Mouse (Mus musculus): ENCODE data around the gene Tpst1. TPM values are rescaled to one million over a fixed set of nuclear protein-coding genes. Genes with fewer than 3 reads are reported as not detected.
A peak's percentile ranks its signal among the peaks of the same experiment; 100 is the strongest.

The Tpst1 gene
- polyA plus RNA-seq, 1 experiment: 22.3 TPM

- no peak for TF ChIP-seq MAX (IDR thresholded peaks at IDR 0.05)
- TF ChIP-seq USF1 (IDR thresholded peaks at IDR 0.05; ENCODE audit: low read depth): peak; percentile 44
- peak; percentile 38 for TF ChIP-seq MYOD1 (IDR thresholded peaks at IDR 0.05; ENCODE audit: control insufficient read depth, insufficient read length, low read depth)
- no peak for TF ChIP-seq MYOG (IDR thresholded peaks at IDR 0.05; ENCODE audit: control insufficient read depth, extremely low read depth, insufficient read length)
- no peak for TF ChIP-seq FOSL1 (IDR thresholded peaks at IDR 0.05; ENCODE audit: insufficient read depth, low read length, poor library complexity, severe bottlenecking)
- TF ChIP-seq CEBPB (IDR thresholded peaks at IDR 0.05; ENCODE audit: low read depth): no peak
- no peak for TF ChIP-seq CTCF (IDR thresholded peaks at IDR 0.05; ENCODE audit: control insufficient read depth, insufficient read depth, insufficient read length)
- peaks cover 6% of the 10 kb centered on the region for H3K36me3 ChIP-seq (ENCODE audit: control insufficient read depth, insufficient read depth)
- no peaks in the 10 kb centered on the region for H3K27me3 ChIP-seq (ENCODE audit: control insufficient read depth, insufficient read depth, insufficient read length)
- no peak overlapping the region for H3ac ChIP-seq (ENCODE audit: control insufficient read depth, insufficient read length, low read depth)
- H3K79me2 ChIP-seq (ENCODE audit: control insufficient read depth, insufficient read depth): peaks cover 14% of the 10 kb centered on the region
- H3K4me3 ChIP-seq (ENCODE audit: insufficient read depth, poor library complexity, severe bottlenecking): no peak overlapping the region
- H3K79me3 ChIP-seq (ENCODE audit: low read depth): no peaks in the 10 kb centered on the region
Measured at GRCm38 (mm10) chr5:130116857-130117256, 43.7 kb downstream of the Tpst1 start.

GRCm38 (mm10) chr5:130117932-130118331 is 44.8 kb downstream of the Tpst1 start:
- H3K79me3 ChIP-seq (ENCODE audit: low read depth): no peaks in the 10 kb centered on the region
- peaks cover 14% of the 10 kb centered on the region for H3K79me2 ChIP-seq (ENCODE audit: control insufficient read depth, insufficient read depth)
- peaks cover 6% of the 10 kb centered on the region for H3K36me3 ChIP-seq (ENCODE audit: control insufficient read depth, insufficient read depth)
- H3K27me3 ChIP-seq (ENCODE audit: control insufficient read depth, insufficient read depth, insufficient read length): no peaks in the 10 kb centered on the region
- no peak overlapping the region for H3ac ChIP-seq (ENCODE audit: control insufficient read depth, insufficient read length, low read depth)
- no peak overlapping the region for H3K4me3 ChIP-seq (ENCODE audit: insufficient read depth, poor library complexity, severe bottlenecking)
- TF ChIP-seq CTCF (IDR thresholded peaks at IDR 0.05; ENCODE audit: control insufficient read depth, insufficient read depth, insufficient read length) (no peak), MAX (IDR thresholded peaks at IDR 0.05) (no peak), FOSL1 (IDR thresholded peaks at IDR 0.05; ENCODE audit: insufficient read depth, low read length, poor library complexity, severe bottlenecking) (no peak)

- H3K79me3 ChIP-seq (ENCODE audit: low read depth): no peaks in the 10 kb centered on the region
- H3K79me2 ChIP-seq (ENCODE audit: control insufficient read depth, insufficient read depth): peaks cover 14% of the 10 kb centered on the region
- no peak overlapping the region for H3K4me3 ChIP-seq (ENCODE audit: insufficient read depth, poor library complexity, severe bottlenecking)
- TF ChIP-seq FOSL1 (IDR thresholded peaks at IDR 0.05; ENCODE audit: insufficient read depth, low read length, poor library complexity, severe bottlenecking): no peak
- no peak for TF ChIP-seq MYOG (IDR thresholded peaks at IDR 0.05; ENCODE audit: control insufficient read depth, extremely low read depth, insufficient read length)
- no peak for TF ChIP-seq MYOD1 (IDR thresholded peaks at IDR 0.05; ENCODE audit: control insufficient read depth, insufficient read length, low read depth)
- TF ChIP-seq USF1 (IDR thresholded peaks at IDR 0.05; ENCODE audit: low read depth): no peak
- no peak for TF ChIP-seq CEBPB (IDR thresholded peaks at IDR 0.05; ENCODE audit: low read depth)
- no peak for TF ChIP-seq MAX (IDR thresholded peaks at IDR 0.05)
- no peak for TF ChIP-seq CTCF (IDR thresholded peaks at IDR 0.05; ENCODE audit: control insufficient read depth, insufficient read depth, insufficient read length)
- H3ac ChIP-seq (ENCODE audit: control insufficient read depth, insufficient read length, low read depth): no peak overlapping the region
- peaks cover 6% of the 10 kb centered on the region for H3K36me3 ChIP-seq (ENCODE audit: control insufficient read depth, insufficient read depth)
- no peaks in the 10 kb centered on the region for H3K27me3 ChIP-seq (ENCODE audit: control insufficient read depth, insufficient read depth, insufficient read length)
Measured at GRCm38 (mm10) chr5:130119236-130119635, 46.1 kb downstream of the Tpst1 start.

- H3K4me3 ChIP-seq (ENCODE audit: insufficient read depth, poor library complexity, severe bottlenecking): no peak overlapping the region
- no peaks in the 10 kb centered on the region for H3K79me3 ChIP-seq (ENCODE audit: low read depth)
- no peak overlapping the region for H3ac ChIP-seq (ENCODE audit: control insufficient read depth, insufficient read length, low read depth)
- no peaks in the 10 kb centered on the region for H3K36me3 ChIP-seq (ENCODE audit: control insufficient read depth, insufficient read depth)
- H3K27me3 ChIP-seq (ENCODE audit: control insufficient read depth, insufficient read depth, insufficient read length): no peaks in the 10 kb centered on the region
- TF ChIP-seq MYOD1 (IDR thresholded peaks at IDR 0.05; ENCODE audit: control insufficient read depth, insufficient read length, low read depth) (no peak), CEBPB (IDR thresholded peaks at IDR 0.05; ENCODE audit: low read depth) (no peak), USF1 (IDR thresholded peaks at IDR 0.05; ENCODE audit: low read depth) (no peak), MYOG (IDR thresholded peaks at IDR 0.05; ENCODE audit: control insufficient read depth, extremely low read depth, insufficient read length) (no peak), FOSL1 (IDR thresholded peaks at IDR 0.05; ENCODE audit: insufficient read depth, low read length, poor library complexity, severe bottlenecking) (no peak), CTCF (IDR thresholded peaks at IDR 0.05; ENCODE audit: control insufficient read depth, insufficient read depth, insufficient read length) (no peak), MAX (IDR thresholded peaks at IDR 0.05) (no peak)
- H3K79me2 ChIP-seq (ENCODE audit: control insufficient read depth, insufficient read depth): peaks cover 14% of the 10 kb centered on the region
Measured at GRCm38 (mm10) chr5:130120070-130120736, 47.1 kb downstream of the Tpst1 start.

DNA sequence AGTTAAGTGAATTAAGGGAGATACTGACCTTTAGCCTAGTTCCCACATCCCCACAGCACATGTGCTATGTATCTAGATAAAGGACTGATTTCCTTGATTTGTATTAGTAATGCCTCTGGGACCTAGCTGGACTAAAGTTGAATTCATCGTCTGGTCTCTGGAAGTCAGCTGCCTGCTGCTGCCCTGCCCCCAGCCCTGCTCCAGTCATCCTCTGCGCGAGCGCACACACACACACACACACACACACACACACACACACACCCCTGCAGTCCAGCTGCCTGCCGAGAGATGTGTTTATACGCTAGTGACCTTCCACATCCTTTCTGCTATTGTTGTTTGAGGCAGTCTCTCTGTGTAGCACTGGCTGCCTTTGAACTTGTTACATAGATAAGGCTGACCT is 47.8 kb downstream of the Tpst1 start:
- Histone ChIP-seq H3ac (ENCODE audit: control insufficient read depth, insufficient read length, low read depth) (no peak overlapping the region), H3K79me2 (ENCODE audit: control insufficient read depth, insufficient read depth) (peaks cover 14% of the 10 kb centered on the region), H3K36me3 (ENCODE audit: control insufficient read depth, insufficient read depth) (no peaks in the 10 kb centered on the region), H3K79me3 (ENCODE audit: low read depth) (no peaks in the 10 kb centered on the region), H3K27me3 (ENCODE audit: control insufficient read depth, insufficient read depth, insufficient read length) (no peaks in the 10 kb centered on the region), H3K4me3 (ENCODE audit: insufficient read depth, poor library complexity, severe bottlenecking) (no peak overlapping the region)
- no peak for TF ChIP-seq MAX (IDR thresholded peaks at IDR 0.05)
- TF ChIP-seq CEBPB (IDR thresholded peaks at IDR 0.05; ENCODE audit: low read depth): no peak
- no peak for TF ChIP-seq MYOD1 (IDR thresholded peaks at IDR 0.05; ENCODE audit: control insufficient read depth, insufficient read length, low read depth)
- no peak for TF ChIP-seq USF1 (IDR thresholded peaks at IDR 0.05; ENCODE audit: low read depth)
- TF ChIP-seq FOSL1 (IDR thresholded peaks at IDR 0.05; ENCODE audit: insufficient read depth, low read length, poor library complexity, severe bottlenecking): no peak
- no peak for TF ChIP-seq CTCF (IDR thresholded peaks at IDR 0.05; ENCODE audit: control insufficient read depth, insufficient read depth, insufficient read length)
- TF ChIP-seq MYOG (IDR thresholded peaks at IDR 0.05; ENCODE audit: control insufficient read depth, extremely low read depth, insufficient read length): no peak

GRCm38 (mm10) chr5:130122355-130122754 is 49.2 kb downstream of the Tpst1 start:
- TF ChIP-seq FOSL1 (IDR thresholded peaks at IDR 0.05; ENCODE audit: insufficient read depth, low read length, poor library complexity, severe bottlenecking): no peak
- no peak for TF ChIP-seq CTCF (IDR thresholded peaks at IDR 0.05; ENCODE audit: control insufficient read depth, insufficient read depth, insufficient read length)
- no peak for TF ChIP-seq USF1 (IDR thresholded peaks at IDR 0.05; ENCODE audit: low read depth)
- TF ChIP-seq MYOD1 (IDR thresholded peaks at IDR 0.05; ENCODE audit: control insufficient read depth, insufficient read length, low read depth): no peak
- no peak for TF ChIP-seq MYOG (IDR thresholded peaks at IDR 0.05; ENCODE audit: control insufficient read depth, extremely low read depth, insufficient read length)
- TF ChIP-seq CEBPB (IDR thresholded peaks at IDR 0.05; ENCODE audit: low read depth): no peak
- no peak for TF ChIP-seq MAX (IDR thresholded peaks at IDR 0.05)
- Histone ChIP-seq H3K27me3 (ENCODE audit: control insufficient read depth, insufficient read depth, insufficient read length) (no peaks in the 10 kb centered on the region), H3K79me2 (ENCODE audit: control insufficient read depth, insufficient read depth) (peaks cover 14% of the 10 kb centered on the region), H3K36me3 (ENCODE audit: control insufficient read depth, insufficient read depth) (no peaks in the 10 kb centered on the region), H3K79me3 (ENCODE audit: low read depth) (no peaks in the 10 kb centered on the region), H3K4me3 (ENCODE audit: insufficient read depth, poor library complexity, severe bottlenecking) (no peak overlapping the region), H3ac (ENCODE audit: control insufficient read depth, insufficient read length, low read depth) (no peak overlapping the region)
